Mouse (Mus musculus): ENCODE measurements around the gene Hcfc2. TPM values are rescaled to one million over a fixed set of nuclear protein-coding genes. Genes with fewer than 3 reads are reported as not detected.

Hcfc2 gene
- total RNA-seq, 2 experiments from 2014 or later, result 23.8 to 24.6 TPM

DNA sequence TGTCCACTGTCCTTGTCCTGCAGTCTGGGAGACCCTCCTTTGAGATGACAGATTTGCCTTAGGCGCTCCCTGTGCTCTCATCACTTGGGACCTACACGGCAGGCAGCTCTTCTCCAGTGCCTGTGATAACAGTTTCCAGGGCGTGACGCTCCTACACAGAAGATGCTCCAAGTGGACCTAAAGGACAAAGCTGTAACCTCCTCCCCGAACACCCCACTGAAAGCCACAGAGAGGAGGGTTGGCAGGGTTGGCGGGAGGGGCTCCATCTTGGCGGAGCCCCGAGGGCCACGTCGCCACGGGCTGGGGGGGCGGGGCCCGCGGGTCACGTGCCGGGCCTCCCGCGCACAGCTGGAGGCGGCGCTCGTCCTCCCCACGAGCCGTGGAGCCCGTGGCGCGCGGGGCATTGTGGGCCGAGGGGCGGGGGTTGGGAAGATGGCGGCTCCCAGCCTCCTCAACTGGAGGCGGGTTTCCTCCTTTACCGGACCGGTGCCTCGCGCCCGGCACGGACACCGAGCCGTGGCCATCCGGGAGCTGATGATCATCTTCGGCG lies 2.8 kb downstream of the Hcfc2 start:
- intact Hi-C loops (cut with DNase I), result loop anchor here (2.0 kb wide), 1 partner anchor 34 kb away; no protein-coding TSS in a partner anchor
- peak; percentile 81 to 83 for DNase-seq

DNA sequence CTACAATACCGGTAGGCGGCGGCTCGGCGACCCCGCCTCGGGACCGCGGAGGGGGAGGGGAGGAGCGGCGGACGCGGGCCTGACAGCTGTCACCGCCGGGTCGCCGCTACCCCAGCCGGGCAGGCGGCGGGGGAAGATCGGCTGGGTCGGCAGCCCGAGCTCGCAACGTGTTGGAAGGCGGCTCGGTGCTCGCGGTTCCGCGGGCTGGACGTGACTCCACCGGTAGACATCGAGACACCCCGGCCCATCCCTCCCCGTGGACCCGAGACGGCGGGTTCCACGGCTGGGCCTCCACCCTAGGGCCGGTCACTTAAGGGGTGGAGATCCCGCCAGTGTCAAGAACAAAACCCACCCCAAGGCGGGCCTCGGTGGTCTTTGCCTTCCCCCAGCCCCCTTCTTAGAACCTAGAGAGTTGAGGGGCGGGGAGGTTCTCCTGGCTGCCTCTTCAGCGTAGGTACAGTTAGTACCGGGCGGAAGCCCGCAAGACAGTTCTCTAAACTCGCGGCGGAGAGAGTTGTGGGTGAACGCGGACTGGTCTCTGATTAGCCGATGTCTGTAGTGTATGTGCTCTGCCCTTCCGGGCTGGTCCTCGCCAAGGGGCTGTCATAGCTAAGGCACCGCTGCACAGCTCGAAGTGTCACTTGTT lies 3.5 kb downstream of the Hcfc2 start:
- DNase-seq, result no peak
- intact Hi-C loops (cut with DNase I), result loop anchor here (2.0 kb wide), 1 partner anchor 35 kb away; no protein-coding TSS in a partner anchor

DNA sequence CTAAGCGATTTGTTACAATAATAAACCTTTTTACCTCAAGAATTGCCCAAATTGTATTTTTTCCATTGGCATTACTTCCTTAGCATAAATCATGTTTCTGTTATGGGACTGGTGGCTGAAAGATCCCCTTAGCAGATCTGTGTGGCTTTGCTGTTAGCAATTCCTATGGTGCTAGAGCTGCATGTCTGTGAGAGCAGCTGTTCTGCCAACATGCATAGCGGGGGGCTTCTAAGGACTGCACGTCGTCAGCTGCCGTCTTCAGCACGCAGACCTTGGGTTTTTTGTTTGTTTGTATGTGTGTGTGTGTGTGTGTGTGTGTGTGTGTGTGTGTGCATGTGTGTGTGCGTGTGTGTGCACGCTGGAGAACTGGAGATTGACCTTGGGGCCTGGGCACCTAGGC lies 45.4 kb downstream of the Hcfc2 start:
- no peak for DNase-seq
- intact Hi-C loops (cut with DNase I), result no loop called here

DNA sequence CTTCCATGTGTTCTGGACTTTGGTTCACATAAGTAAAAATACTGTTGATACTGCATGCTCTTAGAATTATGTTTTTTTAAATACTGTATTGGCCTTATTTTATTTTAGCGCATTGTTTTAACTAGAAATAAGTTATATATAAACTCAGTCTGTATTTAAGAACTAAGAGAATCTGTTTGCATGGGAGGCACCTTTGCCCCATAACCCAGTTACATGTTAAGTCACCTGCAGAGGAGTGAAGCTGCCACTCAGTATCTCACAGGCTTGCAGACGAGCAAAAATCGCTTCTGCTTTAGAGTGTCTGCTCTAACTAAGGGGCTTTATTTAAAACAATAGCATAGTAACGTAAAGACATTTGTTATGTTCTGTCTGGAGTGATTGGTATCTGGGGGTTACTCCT lies 45.9 kb downstream of the Hcfc2 start:
- no peak for DNase-seq
- intact Hi-C loops (cut with DNase I), result no loop called here

DNA sequence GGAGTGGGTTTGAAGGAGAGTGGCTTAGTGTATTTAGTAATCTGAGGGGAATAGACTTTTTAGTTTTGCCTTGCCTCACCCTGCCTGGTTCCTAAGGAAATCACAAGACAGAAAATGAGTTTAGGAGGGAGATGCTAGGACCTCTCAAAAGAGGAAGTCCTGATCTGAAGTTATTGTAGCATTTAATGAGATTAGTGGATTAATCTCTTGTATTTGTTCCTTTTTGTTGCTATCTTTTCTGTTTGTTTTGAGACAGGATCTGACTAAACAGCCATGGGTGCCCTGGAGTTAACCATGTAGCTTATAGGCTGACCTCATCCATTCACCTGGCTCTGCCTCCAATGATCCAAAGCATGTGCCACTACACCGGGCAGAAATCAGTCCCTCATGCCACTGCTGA lies 46.6 kb downstream of the Hcfc2 start:
- intact Hi-C loops (cut with DNase I), result no loop called here
- DNase-seq, result no peak

DNA sequence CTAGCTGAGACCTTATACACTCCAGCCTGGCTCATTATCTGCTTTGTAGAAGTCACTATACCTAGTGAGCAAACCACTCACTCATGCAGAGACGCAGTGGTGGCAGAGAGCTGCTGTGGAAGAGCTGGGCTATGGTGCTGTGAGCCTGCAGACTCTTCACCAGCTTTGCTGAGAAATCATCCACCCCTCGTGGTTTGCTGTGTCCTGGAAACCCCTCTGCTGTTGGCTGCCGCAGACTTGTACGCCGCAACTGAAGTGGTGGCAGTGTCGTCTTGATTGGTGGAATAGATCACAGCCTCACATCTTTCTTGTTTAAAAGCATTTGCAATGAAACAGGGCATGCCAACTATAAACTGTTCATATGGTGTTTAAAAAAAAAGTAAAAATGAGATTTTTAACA lies 48.3 kb downstream of the Hcfc2 start:
- no peak for DNase-seq
- intact Hi-C loops (cut with DNase I), result no loop called here

DNA sequence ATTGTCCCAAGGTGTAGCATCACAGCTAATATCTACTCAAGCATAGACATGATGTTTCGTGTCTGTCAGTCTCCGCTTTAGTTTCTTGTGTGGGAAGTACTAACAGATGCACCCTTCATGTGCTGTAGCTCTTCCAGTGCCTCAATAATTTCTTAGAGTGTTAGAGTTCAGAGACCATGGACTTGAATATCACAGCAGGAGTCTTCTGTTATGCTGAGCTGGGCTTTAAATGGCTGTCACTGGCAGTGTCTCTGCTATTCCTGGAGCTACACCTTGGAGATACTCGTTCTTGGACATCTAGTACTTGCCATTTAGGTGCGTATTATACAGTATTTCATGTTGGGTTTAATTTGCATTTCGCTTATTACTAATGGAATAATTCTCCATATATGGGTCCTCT lies 49.3 kb downstream of the Hcfc2 start:
- intact Hi-C loops (cut with DNase I), result no loop called here
- DNase-seq, result no peak

DNA sequence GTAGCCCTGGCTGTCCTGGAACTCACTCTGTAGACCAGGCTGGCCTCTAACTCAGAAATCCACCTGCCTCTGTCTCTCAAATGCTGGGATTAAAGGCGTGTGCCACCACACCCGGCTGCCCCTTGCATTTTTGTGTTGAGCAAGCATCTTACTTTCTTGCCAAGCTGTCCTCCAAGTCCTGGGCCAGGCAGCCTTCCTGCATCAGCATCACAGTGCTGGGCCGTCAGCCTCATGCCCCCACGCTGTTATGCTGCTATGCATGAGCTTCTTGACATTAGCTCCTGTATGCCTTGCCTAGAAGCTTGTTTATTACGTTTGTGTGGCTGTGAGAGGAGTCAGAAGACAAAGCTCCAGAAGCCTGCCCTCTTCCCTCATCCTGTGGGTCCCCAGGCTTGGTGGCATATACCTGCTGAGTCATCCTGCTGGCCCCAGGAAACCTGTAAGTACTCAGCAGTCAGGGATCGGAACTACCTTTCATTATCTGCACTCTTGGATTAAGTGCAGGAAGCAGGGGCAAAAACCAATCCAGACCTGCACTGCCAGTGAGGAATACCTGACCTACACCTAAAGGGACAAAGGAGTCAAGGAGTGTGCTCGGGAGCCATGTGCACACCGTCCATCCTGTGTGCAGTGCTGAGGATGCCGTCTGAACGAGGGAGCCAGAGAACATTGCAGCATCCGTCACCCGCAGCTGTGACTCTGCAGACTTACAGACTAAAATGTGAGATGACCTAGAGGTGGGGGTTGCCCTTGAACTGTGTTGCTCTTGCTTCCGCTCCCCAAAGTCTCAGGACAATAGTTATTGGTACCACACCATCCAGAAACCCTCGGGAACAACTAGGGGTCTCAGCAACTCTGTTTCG lies 51.3 kb downstream of the Hcfc2 start:
- DNase-seq, result no peak
- intact Hi-C loops (cut with DNase I), result no loop called here

DNA sequence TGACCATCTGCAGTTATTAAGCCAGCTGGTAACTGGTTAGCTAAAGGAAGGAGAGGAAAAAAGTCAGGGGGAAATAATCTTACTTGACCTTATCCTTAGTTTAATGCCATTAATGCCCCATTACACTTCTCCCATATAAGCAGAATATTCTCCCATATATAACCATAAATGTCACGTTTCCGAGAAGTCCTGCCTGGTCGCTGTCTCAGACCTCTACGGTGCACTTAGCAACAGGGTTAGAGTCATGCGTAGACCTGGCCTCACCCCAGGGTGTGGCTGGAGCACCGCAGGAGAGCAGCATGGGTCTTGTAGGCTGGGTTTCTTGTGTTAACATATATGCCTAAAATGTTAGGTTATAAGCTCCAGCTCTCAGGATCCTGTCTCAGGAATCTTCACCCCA lies 54.8 kb downstream of the Hcfc2 start:
- intact Hi-C loops (cut with DNase I), result no loop called here
- no peak for DNase-seq

DNA sequence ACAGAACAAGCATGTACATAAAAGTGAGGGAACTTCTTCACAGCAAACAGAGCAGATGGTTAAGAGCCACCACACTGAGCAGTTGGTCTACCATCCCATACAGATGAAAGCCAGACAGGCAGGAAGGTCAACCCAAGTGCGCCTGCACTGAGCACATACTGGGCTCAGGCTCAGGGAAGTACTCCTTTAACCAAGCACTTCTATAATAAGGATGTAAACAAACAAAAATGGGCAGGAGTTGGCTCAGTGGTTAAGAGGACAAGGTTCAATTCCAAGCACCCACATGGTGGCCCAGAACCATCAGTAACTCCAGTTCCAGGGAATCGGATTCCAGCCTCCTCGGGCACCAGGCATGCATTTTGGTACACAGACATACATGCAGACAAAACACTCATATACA lies 57.0 kb downstream of the Hcfc2 start:
- DNase-seq, result no peak
- intact Hi-C loops (cut with DNase I), result no loop called here

DNA sequence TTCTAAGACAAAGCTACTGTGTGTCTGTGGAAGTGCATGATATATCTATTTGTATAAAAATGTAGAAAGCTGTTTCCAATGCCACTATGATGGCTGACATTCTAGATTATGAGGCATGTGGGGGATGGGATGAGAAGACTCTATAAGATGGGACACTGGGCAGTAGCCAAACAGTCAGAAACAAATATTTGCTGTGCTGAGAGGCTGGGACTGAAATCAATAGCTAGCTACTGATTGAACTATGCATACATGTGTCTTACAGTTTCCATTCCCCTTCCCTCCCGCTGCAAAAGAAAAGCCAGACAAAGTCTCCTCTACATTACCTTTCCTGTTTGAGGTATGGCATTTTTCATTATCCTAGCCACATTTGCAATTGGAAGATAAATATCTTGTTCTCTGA lies 58.7 kb downstream of the Hcfc2 start:
- no peak for DNase-seq
- intact Hi-C loops (cut with DNase I), result no loop called here

DNA sequence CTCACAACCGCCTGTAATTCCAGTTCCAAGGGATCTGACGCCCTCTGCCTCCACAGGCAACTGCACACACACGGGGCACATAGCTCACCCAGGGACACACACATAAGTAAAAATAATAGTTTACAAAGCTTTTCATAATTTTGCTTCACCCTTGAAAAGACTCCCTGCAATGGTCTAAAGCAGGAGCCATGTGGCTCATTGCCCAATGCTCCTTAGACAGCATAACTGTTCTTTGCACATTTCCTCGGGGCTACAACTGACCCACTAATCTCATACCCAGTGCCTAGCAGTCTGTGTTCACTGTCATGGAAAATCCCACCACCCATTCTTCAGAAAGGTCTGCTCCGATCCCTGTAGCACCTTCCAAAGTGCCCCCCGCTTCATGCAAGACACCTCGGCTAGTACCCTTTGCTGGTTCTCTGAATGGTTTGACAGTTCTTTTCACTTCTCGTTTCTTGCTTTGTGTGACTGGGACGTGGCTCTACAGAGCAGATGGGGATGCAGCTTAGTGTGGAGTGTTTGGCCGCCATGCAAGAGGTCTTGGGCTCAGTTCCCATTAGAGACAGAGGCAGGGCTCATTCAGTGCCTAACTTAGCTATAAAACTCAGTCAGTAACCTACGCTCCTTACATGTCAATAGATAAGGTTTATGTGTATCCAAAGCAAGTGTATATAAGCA lies 59.4 kb downstream of the Hcfc2 start:
- DNase-seq, result no peak
- intact Hi-C loops (cut with DNase I), result no loop called here

DNA sequence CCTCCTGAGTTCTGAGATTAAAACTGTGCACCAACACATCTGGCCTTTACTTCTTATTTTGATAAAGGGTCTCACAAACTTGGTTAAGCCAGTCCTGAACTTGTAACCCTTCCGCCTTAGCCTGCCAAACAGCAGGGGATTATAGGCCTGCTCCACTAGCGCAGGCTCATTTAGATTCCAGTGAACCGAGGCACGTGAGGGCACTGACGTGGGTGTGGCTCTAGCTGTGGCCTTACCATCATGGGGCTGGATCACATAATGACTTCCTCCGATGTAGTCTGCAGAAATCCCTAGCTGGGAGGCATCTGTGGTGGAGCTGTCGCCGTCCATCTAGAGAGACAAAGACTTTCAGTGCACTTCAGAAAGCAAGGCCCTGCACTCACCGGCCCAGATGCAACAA lies 60.5 kb downstream of the Hcfc2 start:
- no peak for DNase-seq
- intact Hi-C loops (cut with DNase I), result no loop called here

DNA sequence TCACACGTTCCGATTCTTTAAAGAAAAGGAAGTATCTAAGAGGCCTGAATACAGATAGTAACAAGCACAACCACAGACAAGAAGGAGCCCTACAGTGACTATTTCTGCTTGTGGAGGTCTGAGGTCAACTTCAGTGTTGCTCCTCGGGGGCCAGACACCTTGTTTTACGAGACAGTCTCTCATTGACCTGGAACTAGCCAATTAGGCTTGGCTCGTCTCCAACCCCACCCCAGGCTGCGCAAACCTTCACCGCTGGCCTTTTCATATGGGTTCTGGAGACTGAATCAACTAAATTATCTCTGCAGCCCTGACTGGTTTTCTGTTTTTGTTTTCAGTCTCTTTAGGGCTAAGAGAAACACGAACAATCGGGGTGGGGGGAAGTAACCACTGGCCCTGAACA lies 61.4 kb downstream of the Hcfc2 start:
- intact Hi-C loops (cut with DNase I), result no loop called here
- no peak for DNase-seq

DNA sequence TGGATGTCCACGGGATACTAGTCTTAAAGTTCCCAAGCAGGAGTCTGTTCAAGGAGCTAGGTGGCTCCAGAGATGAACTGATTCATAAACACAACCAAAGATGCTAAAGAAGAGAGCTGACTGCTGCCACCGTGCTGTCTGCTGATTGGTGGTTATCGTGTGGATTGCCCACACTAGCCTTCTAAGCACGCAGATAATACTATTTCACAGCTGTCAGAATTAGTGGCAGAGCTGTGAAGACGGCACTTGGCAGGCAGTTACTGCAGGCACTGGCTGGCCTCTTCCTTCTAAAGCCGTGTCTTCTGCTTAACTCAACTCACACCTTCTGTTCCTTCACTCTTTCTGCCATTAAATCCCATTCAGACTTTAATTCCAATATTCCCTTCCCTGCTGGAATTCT lies 62.4 kb downstream of the Hcfc2 start:
- DNase-seq, result no peak
- intact Hi-C loops (cut with DNase I), result no loop called here

DNA sequence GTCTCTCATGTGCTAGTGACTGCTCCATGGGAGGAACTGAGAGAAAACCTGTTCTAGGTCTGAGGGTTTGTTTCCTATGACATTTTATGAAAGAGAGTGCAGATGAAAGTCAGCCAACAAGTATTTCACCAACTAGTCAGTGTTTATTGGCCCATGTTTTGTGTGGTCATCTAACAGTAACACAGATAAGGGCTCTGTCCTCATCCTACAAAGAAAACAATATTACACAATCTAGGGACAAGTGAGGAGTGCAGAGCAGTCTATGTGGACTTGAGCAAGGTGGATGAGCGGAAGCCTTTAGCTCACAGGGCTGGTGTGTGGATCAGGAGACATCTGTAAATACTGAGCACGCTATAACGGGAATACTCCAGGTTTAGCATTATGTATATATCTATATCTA lies 62.9 kb downstream of the Hcfc2 start:
- intact Hi-C loops (cut with DNase I), result no loop called here
- no peak for DNase-seq

DNA sequence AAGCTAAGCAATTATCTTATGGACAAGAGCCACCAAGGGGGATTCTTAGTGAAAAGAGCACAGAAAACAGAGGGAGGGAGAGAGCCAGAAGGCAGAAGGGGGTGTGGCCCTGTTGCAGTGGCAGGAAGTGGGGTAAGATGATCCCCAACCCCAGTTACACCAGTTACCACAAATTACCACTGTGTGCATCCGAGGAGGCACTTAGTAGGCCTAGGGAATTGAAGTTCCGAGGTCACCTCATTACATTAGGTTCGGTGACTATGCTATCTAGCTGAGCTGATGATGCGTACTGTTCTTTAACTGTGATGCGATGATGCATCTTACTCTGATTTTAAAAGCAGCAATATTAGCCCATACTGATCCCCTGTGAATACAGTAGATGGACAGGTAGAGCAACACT lies 63.7 kb downstream of the Hcfc2 start:
- intact Hi-C loops (cut with DNase I), result loop anchor here (5.0 kb wide), 1 partner anchor 103 kb away; no protein-coding TSS in a partner anchor

DNA sequence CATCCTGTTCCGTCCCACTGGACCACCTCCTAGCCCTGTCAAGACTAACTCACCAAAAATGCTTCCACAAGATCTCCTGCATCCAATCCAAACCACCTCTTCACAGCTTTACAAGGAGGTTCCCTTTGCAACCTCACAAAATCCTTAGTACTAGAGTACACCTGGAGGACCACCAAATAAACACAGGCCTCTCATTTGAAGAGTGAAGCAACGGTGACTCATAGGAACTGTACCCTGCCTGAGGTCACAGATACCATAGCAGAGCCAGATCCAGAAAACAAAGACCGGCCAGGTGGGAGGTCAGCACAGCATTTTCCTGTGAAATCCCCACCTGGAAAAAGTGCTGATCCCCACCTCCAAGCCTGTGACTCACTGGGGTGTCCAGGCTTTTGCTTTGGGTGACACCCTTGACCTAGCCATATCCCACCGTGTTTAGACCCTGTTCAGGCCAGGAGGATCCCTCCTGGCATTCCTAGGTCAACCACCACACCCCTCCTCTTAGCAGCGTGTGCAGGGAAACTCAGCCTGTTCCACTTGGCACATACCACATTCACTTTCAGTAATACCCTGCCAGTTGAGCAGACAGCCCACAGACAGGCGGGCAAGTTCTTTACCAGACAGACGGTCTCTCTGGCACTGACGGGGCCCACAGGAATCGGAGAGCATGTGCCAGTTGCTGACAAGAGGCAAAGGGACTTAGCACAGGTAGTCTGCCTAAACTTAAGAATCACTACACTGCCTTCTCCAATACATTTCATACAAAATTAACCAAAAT lies 65.3 kb downstream of the Hcfc2 start:
- DNase-seq, result no peak
- intact Hi-C loops (cut with DNase I), result loop anchor here (5.0 kb wide), 1 partner anchor 101 kb away; no protein-coding TSS in a partner anchor

More for the DNA sequence above, 63.7 kb downstream of the Hcfc2 start:
- DNase-seq, result no peak

DNA sequence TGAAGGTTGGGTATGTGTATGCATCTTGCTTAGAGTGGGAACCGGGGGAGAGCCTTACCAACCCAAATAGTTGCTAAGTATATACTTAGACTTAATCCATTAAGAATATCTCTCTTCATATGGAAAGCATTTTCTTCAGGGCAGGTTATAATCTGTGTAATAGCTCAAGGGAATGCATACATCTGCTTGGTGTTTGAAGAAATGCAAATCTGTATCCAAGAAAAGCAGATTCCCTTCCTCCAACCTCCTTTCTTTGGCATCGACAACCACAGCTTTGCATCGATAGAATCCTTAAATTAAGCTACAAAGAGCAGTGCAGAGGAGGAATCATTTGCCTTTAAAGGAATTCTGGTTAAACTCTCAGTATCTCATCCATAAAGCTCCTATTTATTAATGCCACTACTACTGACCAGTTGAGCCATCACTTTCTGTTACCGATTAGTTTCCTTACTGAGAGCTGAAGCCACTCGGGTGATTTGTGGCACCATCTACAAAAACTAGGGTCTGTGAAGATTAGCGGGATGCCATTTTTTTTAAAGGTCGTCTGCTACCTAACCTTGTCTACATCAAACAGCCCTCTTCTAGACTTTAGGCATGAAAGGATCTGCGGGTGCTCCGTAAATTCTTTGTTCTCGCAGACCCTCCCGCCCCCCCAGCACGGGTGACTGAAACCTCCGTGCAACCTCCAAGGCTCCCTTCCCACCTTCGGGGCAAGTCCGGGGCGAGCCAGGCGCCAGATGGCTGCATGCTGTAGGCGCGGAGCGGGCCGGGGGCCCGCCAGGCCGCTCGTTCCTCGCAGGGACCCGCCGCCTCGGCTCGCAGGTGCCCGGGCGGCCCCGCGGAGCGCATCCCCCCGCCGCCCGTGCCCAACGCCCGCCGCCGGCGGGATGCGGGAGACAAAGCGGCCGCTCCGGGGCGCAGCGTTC lies 67.1 kb downstream of the Hcfc2 start:
- DNase-seq, result peak in 1 of 2 experiments; percentile 43
- intact Hi-C loops (cut with DNase I), result loop anchor here (5.0 kb wide), 1 partner anchor 99 kb away; no protein-coding TSS in a partner anchor
